Mouse (Mus musculus) embryonic facial prominence, embryonic 13.5 days (tissue): ENCODE data around the gene Glp2r. TPM values are rescaled to one million over a fixed set of nuclear protein-coding genes. Genes with fewer than 3 reads are reported as not detected.

Source experiments
- ATAC-seq: fragments of 200-750 bp; cut with Nextera tagmentation; 2 replicates; pipeline ENCODE4 v1.8.0; 2017; ENCODE audit warnings: low read depth; ENCODE audit not compliant: insufficient number of reproducible peaks, insufficient read depth, low FRiP score, low TSS enrichment
- H3K27ac ChIP-seq: fragments of 300-500 bp; sonication (generic); 2 replicates; pipeline ENCODE4 v1.5.1; 2015; ENCODE audit warnings: moderate library complexity, mild to moderate bottlenecking, inconsistent platforms
- H3K27me3 ChIP-seq: fragments of 300-500 bp; sonication (generic); 2 replicates; pipeline ENCODE4 v1.6.1; 2015; ENCODE audit warnings: mild to moderate bottlenecking, inconsistent platforms
- H3K36me3 ChIP-seq: fragments of 300-500 bp; sonication (generic); 2 replicates; pipeline ENCODE4 v1.6.1; 2015; ENCODE audit warnings: mild to moderate bottlenecking, inconsistent platforms
- H3K4me1 ChIP-seq: fragments of 300-500 bp; sonication (generic); 2 replicates; pipeline ENCODE4 v1.6.1; 2015; ENCODE audit warnings: inconsistent platforms
- H3K4me2 ChIP-seq: fragments of 300-500 bp; sonication (generic); 2 replicates; pipeline ENCODE4 v1.6.1; 2015; ENCODE audit warnings: moderate library complexity, mild to moderate bottlenecking, inconsistent platforms
- H3K4me3 ChIP-seq: fragments of 300-500 bp; sonication (generic); 2 replicates; pipeline ENCODE4 v1.5.1; 2015; ENCODE audit warnings: mild to moderate bottlenecking, inconsistent platforms
- H3K9ac ChIP-seq: fragments of 300-500 bp; sonication (generic); 2 replicates; pipeline ENCODE4 v1.6.1; 2015; ENCODE audit warnings: mild to moderate bottlenecking, inconsistent platforms
- H3K9me3 ChIP-seq: fragments of 300-500 bp; sonication (generic); 2 replicates; pipeline ENCODE4 v1.6.1; 2016; ENCODE audit warnings: inconsistent platforms
- WGBS: fragments of 180-500 bp; shearing (Covaris S2); methylation state at CpG from one replicate; pipeline ENCODE4 v1.1.7; 2015; ENCODE audit warnings: mixed read lengths; 5-methylcytosine and 5-hydroxymethylcytosine counted together
- polyA plus RNA-seq: library from polyadenylated mRNA; unstranded; fragments of >200 nt; fragmentation: Nextera tagmentation; extraction: Ambion mirVana; gene quantifications from 2 replicates; pipeline ENCODE4 v1.2.1, GENCODE M21; 2015

The Glp2r gene
- polyA plus RNA-seq, 1 experiment from 2014 or later, result not detected

GRCm38 (mm10) chr11:67723231-67724013, 47.5 kb downstream of the Glp2r start:
- H3K36me3 ChIP-seq, result no peaks in the 10 kb centered on the region
- 67% methylated on average over 8 of the region's 8 CpGs for WGBS

DNA sequence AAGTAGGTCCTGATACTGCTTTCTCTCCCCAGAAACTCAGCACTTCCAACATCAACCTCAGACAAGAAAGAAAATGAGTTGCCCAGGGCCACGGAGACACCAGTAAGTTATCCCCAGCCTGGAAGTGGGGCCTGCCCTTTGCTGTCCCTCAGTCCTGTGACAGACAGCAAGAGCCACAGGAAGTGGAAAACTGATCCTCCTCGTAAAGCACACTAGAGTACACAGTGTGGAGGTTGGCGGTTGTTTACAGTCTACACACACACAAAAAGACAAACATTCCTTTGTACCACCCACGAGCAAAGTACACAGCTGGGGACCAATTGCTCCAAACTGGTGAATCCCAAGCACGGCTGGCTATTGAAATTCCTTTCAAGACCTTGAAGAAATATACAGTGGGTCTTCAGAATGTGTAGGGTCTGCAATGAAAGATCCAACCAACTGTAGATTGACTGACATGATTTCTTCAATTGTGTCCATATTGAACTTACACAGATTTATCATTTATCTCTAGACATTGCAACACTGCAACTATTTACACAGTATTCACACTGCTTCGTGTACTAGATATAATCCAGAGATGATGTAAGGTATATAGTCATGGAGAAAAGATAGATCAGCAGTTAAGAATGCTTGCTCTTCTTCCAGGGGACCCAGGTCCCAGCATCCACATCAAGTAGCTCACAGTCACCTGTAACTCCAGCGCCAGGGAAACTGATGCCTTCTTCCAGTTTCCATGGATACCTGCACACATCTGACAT, 48.4 kb downstream of the Glp2r start:
- WGBS, result 42% methylated on average over 7 of the region's 7 CpGs
- ATAC-seq, result no peak

More at GRCm38 (mm10) chr11:67723231-67724013, 47.5 kb downstream of the Glp2r start:
- no peak overlapping the region for H3K27ac ChIP-seq
- H3K9ac ChIP-seq, result no peak overlapping the region
- H3K4me3 ChIP-seq, result no peak overlapping the region
- H3K9me3 ChIP-seq, result no peaks in the 10 kb centered on the region
- no peaks in the 10 kb centered on the region for H3K27me3 ChIP-seq
- no peak for ATAC-seq
- H3K4me1 ChIP-seq, result peaks cover 6% of the 10 kb centered on the region; the same call in 1 of the 2 replicates
- no peak overlapping the region for H3K4me2 ChIP-seq

DNA sequence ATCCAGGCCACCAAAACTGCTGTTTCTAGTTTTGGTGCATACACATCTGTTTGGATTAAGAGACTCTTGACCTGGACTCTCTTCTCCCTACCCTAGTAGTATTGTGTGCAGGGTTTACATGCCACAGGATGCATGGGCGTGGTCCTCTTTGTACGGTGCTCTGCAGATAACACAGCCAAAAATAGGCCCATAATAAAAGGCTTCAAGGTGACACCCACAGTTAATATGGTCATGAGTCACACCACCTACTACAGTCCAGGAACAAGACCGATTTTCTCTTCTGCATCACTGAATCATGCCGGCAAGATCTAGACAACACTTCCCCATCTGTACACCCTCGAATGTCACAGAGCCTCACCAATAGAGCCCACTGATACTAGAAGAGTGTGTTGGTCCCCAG, 49.5 kb downstream of the Glp2r start:
- H3K4me3 ChIP-seq, result no peak overlapping the region
- ATAC-seq, result no peak
- no peak overlapping the region for H3K27ac ChIP-seq
- H3K36me3 ChIP-seq, result no peaks in the 10 kb centered on the region
- H3K9ac ChIP-seq, result no peak overlapping the region
- H3K27me3 ChIP-seq, result no peaks in the 10 kb centered on the region
- H3K4me1 ChIP-seq, result no peaks in the 10 kb centered on the region
- 92% methylated on average over 5 of the region's 5 CpGs for WGBS
- no peak overlapping the region for H3K4me2 ChIP-seq
- no peaks in the 10 kb centered on the region for H3K9me3 ChIP-seq

More for the DNA sequence above, 48.4 kb downstream of the Glp2r start:
- Histone ChIP-seq H3K9me3 (no peaks in the 10 kb centered on the region), H3K27me3 (no peaks in the 10 kb centered on the region), H3K9ac (no peak overlapping the region), H3K4me2 (no peak overlapping the region), H3K36me3 (no peaks in the 10 kb centered on the region), H3K4me1 (peaks cover 6% of the 10 kb centered on the region; the same call in 1 of the 2 replicates), H3K27ac (no peak overlapping the region), H3K4me3 (no peak overlapping the region)

DNA sequence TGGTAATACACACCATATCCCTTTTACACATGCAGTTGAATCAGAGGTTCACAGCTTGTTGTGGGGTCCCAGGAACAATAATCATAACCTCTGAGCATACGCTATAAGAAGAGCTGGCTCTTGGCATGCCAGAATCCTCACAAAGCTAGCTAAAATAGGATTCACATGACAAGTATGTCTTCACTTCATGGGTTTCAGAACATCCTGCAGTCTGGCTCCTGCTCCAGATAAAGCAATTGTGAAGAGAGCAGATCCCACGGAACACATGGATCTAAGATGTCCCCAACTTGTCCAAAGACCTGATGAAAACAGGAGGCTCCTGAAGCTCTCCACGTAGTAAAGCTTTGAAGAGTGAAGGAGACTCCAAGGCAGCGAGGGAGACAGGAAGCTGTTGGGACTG, 55.6 kb downstream of the Glp2r start:
- WGBS, result 85% methylated on average over 4 of the region's 4 CpGs
- H3K9ac ChIP-seq, result no peak overlapping the region
- H3K4me1 ChIP-seq, result no peaks in the 10 kb centered on the region
- no peak overlapping the region for H3K4me3 ChIP-seq
- H3K27me3 ChIP-seq, result no peaks in the 10 kb centered on the region
- H3K9me3 ChIP-seq, result no peaks in the 10 kb centered on the region
- H3K36me3 ChIP-seq, result no peaks in the 10 kb centered on the region
- no peak overlapping the region for H3K27ac ChIP-seq
- ATAC-seq, result no peak
- H3K4me2 ChIP-seq, result no peak overlapping the region

DNA sequence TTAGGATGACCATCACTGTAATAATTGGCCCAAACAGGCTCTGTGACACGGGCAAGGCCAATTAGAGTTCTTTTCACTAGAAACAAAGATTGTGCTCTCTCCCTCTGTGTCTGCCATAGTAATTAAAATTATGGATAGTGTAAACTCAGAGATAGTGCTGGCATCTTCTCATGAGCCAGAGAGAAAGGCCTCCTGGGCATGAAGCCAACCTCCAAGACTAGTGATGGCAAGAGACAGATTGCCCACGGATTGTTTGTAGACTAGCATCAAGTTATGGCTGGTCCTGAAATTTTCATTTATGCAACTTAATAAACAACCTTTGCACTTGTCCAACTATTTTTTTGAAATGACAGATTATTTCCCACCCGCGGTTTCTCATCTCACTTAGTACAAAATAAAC, 58.0 kb downstream of the Glp2r start:
- Histone ChIP-seq H3K9ac (no peak overlapping the region), H3K4me3 (no peak overlapping the region), H3K36me3 (no peaks in the 10 kb centered on the region), H3K9me3 (no peaks in the 10 kb centered on the region), H3K27me3 (no peaks in the 10 kb centered on the region), H3K4me1 (no peaks in the 10 kb centered on the region), H3K27ac (no peak overlapping the region), H3K4me2 (no peak overlapping the region)
- ATAC-seq, result no peak
- WGBS, result 87% methylated on average over 4 of the region's 4 CpGs

- H3K36me3 ChIP-seq, result no peaks in the 10 kb centered on the region
- H3K4me1 ChIP-seq, result no peaks in the 10 kb centered on the region
- no peak within 1 kb of the TSS for H3K4me2 ChIP-seq
Measured at GRCm38 (mm10) chr11:67694703-67695376, 76.1 kb downstream of the Glp2r start, which contains the start of gene Rcvrn. Rcvrn (plus strand) TSS chr11:67695326.

DNA sequence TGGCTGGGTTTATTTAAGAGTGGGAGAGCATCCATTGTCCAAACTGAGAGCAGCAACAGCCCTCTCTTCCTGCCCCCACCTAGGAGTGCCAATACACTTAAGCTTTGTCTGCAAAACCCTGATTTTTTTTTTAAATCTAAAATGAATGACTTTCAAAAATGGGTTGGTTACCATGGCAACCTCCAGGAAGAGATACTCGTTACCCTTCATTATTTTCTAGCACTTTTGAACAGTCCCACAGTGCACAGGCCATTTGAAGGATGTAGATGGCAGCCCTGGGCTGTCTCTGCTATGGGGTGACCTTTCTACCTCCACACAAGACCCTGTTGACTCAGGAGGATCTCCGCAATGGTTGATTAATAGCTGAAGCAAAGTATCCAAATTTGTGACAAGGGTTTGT, 84.8 kb downstream of the Glp2r start:
- Histone ChIP-seq H3K9ac (no peak overlapping the region), H3K36me3 (no peaks in the 10 kb centered on the region), H3K27me3 (no peaks in the 10 kb centered on the region), H3K4me2 (no peak overlapping the region), H3K4me1 (no peaks in the 10 kb centered on the region), H3K9me3 (no peaks in the 10 kb centered on the region), H3K4me3 (no peak overlapping the region), H3K27ac (no peak overlapping the region)
- no peak for ATAC-seq
- WGBS, result 81% methylated on average over 2 of the region's 2 CpGs

More at GRCm38 (mm10) chr11:67694703-67695376, 76.1 kb downstream of the Glp2r start, which contains the start of gene Rcvrn:
- 65% methylated on average over 7 of the region's 7 CpGs for WGBS
- H3K27ac ChIP-seq, result no peak within 1 kb of the TSS
- ATAC-seq, result no peak
- H3K4me3 ChIP-seq, result no peak within 1 kb of the TSS
- no peaks in the 10 kb centered on the region for H3K9me3 ChIP-seq
- no peaks in the 10 kb centered on the region for H3K27me3 ChIP-seq
- no peak within 1 kb of the TSS for H3K9ac ChIP-seq

DNA sequence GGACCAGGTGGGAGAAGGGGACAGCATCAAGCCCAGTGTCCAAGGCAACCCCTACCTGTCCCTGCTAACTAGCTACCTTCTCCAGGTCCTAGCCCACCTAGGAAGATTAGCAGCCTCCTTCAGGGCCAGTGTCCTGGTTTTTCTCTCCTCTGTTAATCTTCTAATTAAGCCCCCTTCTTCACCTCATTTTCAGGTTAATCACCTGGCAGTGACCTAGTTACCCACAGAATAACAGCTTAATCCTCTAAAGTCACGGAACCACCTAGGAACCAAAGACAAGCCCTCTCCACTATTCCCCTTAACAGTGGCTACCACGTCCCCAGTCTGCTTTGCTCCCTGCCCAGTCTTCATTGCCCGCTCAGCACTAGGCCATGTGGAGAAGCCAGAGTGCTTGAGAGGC, 89.1 kb downstream of the Glp2r start:
- Histone ChIP-seq H3K4me2 (no peak overlapping the region), H3K9me3 (no peaks in the 10 kb centered on the region), H3K9ac (no peak overlapping the region), H3K4me1 (no peaks in the 10 kb centered on the region), H3K27me3 (no peaks in the 10 kb centered on the region), H3K4me3 (no peak overlapping the region), H3K36me3 (no peaks in the 10 kb centered on the region), H3K27ac (no peak overlapping the region)
- 82% methylated on average over 3 of the region's 3 CpGs for WGBS
- no peak for ATAC-seq

DNA sequence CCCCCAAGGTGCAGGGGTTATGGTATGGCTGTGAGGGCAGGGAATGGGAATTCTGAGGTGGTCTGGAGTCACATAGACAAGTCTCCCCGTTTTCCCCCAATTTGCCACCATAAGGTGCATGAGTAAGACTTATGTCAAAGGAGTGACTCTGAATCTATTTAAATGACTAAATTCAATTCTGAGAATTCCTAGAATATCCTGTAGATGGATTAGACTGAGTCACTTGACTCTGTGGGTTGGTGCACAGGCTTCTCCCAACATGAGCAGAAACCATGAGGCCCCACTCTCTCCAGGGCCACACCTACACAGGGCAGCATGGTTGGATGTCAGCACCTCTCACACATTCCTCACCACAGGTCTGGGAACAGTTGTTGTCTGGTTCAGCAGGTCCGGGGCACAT, 91.0 kb downstream of the Glp2r start:
- no peaks in the 10 kb centered on the region for H3K9me3 ChIP-seq
- 82% methylated on average over 2 of the region's 2 CpGs for WGBS
- no peaks in the 10 kb centered on the region for H3K4me1 ChIP-seq
- H3K4me3 ChIP-seq, result no peak overlapping the region
- no peak overlapping the region for H3K4me2 ChIP-seq
- H3K9ac ChIP-seq, result no peak overlapping the region
- no peak for ATAC-seq
- no peaks in the 10 kb centered on the region for H3K36me3 ChIP-seq
- H3K27me3 ChIP-seq, result no peaks in the 10 kb centered on the region
- no peak overlapping the region for H3K27ac ChIP-seq

DNA sequence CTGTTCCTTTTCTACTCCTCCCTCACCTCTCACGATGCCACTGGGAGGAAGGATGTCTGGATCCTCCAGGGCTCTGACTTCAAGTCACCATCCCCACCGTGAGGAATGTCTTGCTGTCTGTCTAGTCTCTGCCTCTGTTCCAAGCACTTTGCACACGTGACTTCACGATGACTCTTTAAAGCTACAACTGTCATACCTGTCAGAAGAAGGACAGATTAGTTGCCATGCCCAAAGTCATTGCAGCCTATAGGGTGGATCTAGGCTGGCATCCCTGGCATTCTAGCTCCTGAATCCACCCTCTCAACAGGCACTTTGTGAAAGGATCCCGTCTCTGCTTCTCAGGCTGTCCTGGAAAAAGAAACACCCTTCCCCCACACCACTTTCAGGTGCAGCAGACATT, 91.7 kb downstream of the Glp2r start:
- Histone ChIP-seq H3K9me3 (no peaks in the 10 kb centered on the region), H3K4me3 (no peak overlapping the region), H3K4me1 (no peaks in the 10 kb centered on the region), H3K36me3 (no peaks in the 10 kb centered on the region), H3K9ac (no peak overlapping the region), H3K27ac (no peak overlapping the region), H3K4me2 (no peak overlapping the region), H3K27me3 (no peaks in the 10 kb centered on the region)
- ATAC-seq, result no peak
- 72% methylated on average over 5 of the region's 5 CpGs for WGBS

GRCm38 (mm10) chr11:67675562-67676540, 95.1 kb downstream of the Glp2r start:
- H3K9ac ChIP-seq, result no peak overlapping the region
- H3K4me2 ChIP-seq, result no peak overlapping the region
- no peaks in the 10 kb centered on the region for H3K36me3 ChIP-seq
- H3K4me1 ChIP-seq, result no peaks in the 10 kb centered on the region
- H3K27me3 ChIP-seq, result no peaks in the 10 kb centered on the region
- H3K9me3 ChIP-seq, result no peaks in the 10 kb centered on the region
- H3K4me3 ChIP-seq, result no peak overlapping the region
- WGBS, result 57% methylated on average over 12 of the region's 12 CpGs
- H3K27ac ChIP-seq, result no peak overlapping the region
- ATAC-seq, result peak; percentile 52; the same call in 1 of the 2 replicates
